Mouse (Mus musculus) kidney, embryonic 15.5 days (tissue): ENCODE data around the gene Snw1. TPM values are rescaled to one million over a fixed set of nuclear protein-coding genes. Genes with fewer than 3 reads are reported as not detected.
A peak's percentile ranks its signal among the peaks of the same experiment; 100 is the strongest.

ENCODE experiments used
- microRNA-seq: library from miRNA; unstranded; fragments of <30 nt; microRNA quantifications from one replicate; pipeline ENCODE4, GENCODE M21; 2016
- polyA plus RNA-seq: library from polyadenylated mRNA; unstranded; fragments of >200 nt; fragmentation: Nextera tagmentation; extraction: Ambion mirVana; gene quantifications from 2 replicates; pipeline ENCODE4 v1.2.1, GENCODE M21; 2015

The Snw1 gene
- polyA plus RNA-seq, 1 experiment from 2014 or later = 135 TPM

Small RNA genes within 50 kb of the gene (microRNA-seq; reads per million reads assigned to microRNA genes)
- 26.9 reads per million, percentile 43 among the genes with 10 or more reads in this experiment for gene Mir3068

Other genes starting within 250 kb of the Snw1 start
- 0.55 and 0.66 TPM in 2 replicates for gene Noxred1, start 233.5 kb downstream of the Snw1 start, polyA plus RNA-seq
- gene Vipas39, start 206.0 kb downstream of the Snw1 start, polyA plus RNA-seq = 44.4 and 46.6 TPM in 2 replicates
- 235 and 248 TPM in 2 replicates for gene Ahsa1, start 205.8 kb downstream of the Snw1 start, polyA plus RNA-seq
- 0.98 and 1.1 TPM in 2 replicates for gene Ism2, start 172.6 kb downstream of the Snw1 start, polyA plus RNA-seq
- gene Sptlc2, start 83.9 kb downstream of the Snw1 start, polyA plus RNA-seq = 75.4 and 78.5 TPM in 2 replicates
- gene Slirp, start 28.4 kb downstream of the Snw1 start, polyA plus RNA-seq = 310 and 326 TPM in 2 replicates
- gene Alkbh1, start 28.3 kb downstream of the Snw1 start, polyA plus RNA-seq = 61.9 and 64.6 TPM in 2 replicates
- not detected in 2 replicates for gene Gm5788, start 22.4 kb upstream of the Snw1 start, polyA plus RNA-seq
- not detected in 2 replicates for gene Gm8300, start 42.0 kb upstream of the Snw1 start, polyA plus RNA-seq
- gene Oog1, start 130.4 kb upstream of the Snw1 start, polyA plus RNA-seq = not detected in 2 replicates
- gene Gm4027, start 146.6 kb upstream of the Snw1 start, polyA plus RNA-seq = not detected in 2 replicates
- not detected in 2 replicates for gene Gm16381, start 172.3 kb upstream of the Snw1 start, polyA plus RNA-seq